Mouse (Mus musculus): ENCODE measurements at regions not wholly inside any gene's neighbourhood (a gene's known extent, or its start where the extent isn't known, plus 50 kb on each side); places are given as distances from the start of the nearest gene placed in this dataset.
"Not testable (repeated sequence)": the region's sequence is repeated elsewhere in the genome, so short reads cannot be mapped to it uniquely, and the experiment has no call there.

DNA sequence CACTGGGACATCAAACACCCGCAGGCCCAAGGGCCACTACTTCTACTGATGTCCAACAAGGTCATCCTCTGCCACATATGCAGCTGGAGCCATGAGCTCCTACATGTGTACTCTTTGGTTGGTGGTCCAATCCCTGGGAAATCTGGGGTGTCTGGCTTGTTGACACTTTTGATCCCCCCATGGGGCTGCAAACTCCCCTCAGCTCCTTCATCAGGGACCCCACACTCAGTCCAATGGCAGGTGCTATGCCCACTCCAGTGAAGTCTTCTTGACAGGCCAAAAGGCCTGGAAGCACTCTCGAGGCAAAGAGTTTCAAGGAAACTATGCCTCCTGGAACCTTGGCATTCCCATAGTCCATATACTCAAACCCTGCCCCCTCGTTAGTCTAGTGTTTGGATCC is 570.8 kb upstream of the Smc2 start:
- no peaks in the 10 kb centered on the region for H3K36me3 ChIP-seq (ENCODE audit: control insufficient read depth, insufficient read depth, low read length)
- 77% methylated on average over 3 of the region's 3 CpGs for WGBS
- H3K4me3 ChIP-seq (ENCODE audit: low read depth, low read length), result no peak overlapping the region
- H3K27ac ChIP-seq (ENCODE audit: insufficient read depth, low read depth, low read length), result no peak overlapping the region
- TF ChIP-seq POLR2A (IDR thresholded peaks at IDR 0.05; ENCODE audit: low read depth, low read length), result no peak
- no peak for TF ChIP-seq CTCF (IDR thresholded peaks at IDR 0.05; ENCODE audit: extremely low read depth, insufficient read length, insufficient replicate concordance, low read depth, low read length)
- H3K27me3 ChIP-seq (ENCODE audit: control insufficient read depth, insufficient read depth, low read length), result no peaks in the 10 kb centered on the region
- no peaks in the 10 kb centered on the region for H3K4me1 ChIP-seq (ENCODE audit: control insufficient read depth, insufficient read depth, insufficient read length, low read length)

DNA sequence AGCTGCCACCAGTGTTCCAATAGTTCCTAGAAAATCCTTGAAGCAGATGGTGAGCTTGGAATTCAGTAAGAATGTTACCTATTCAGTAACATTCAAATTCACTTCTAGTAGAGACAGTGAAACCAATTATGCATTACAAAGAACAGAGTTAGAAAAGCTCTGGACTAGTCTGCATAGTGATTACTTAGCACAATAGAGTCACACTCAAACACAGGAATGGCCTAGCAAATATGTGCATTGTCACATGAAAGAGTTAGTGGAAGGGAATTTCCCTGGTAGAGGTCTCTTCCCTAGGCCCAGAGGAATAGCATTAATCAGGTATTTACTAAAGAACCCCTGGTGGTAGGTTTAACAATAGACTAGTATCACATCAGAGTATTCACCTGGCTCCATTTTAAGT is 570.3 kb upstream of the Smc2 start:
- H3K4me1 ChIP-seq (ENCODE audit: control insufficient read depth, insufficient read depth, insufficient read length, low read length); H3K4me3 ChIP-seq (ENCODE audit: low read depth, low read length); H3K36me3 ChIP-seq (ENCODE audit: control insufficient read depth, insufficient read depth, low read length); H3K27me3 ChIP-seq (ENCODE audit: control insufficient read depth, insufficient read depth, low read length); H3K27ac ChIP-seq (ENCODE audit: insufficient read depth, low read depth, low read length): not testable (repeated sequence)

DNA sequence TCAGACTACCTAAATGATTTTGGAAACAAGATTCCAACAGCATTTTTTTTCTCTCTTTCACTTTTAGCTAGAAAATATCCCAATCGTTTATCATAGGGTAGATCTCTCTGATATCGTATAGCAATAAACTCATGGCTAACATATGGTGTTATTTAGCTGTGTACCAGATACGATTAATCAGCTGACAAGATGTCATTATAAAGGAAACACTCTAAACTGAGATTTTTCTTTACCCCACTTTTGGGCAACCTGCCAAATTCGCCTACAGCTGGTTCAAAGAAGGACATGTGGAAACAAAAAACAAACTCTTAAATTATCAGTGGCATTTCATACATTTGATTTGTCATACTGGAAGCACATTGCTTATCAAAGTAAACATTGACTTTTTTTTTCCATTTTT is 553.6 kb upstream of the Smc2 start:
- TF ChIP-seq CTCF (IDR thresholded peaks at IDR 0.05; ENCODE audit: extremely low read depth, insufficient read length, insufficient replicate concordance, low read depth, low read length) (no peak), POLR2A (IDR thresholded peaks at IDR 0.05; ENCODE audit: low read depth, low read length) (no peak)
- H3K4me1 ChIP-seq (ENCODE audit: control insufficient read depth, insufficient read depth, insufficient read length, low read length), result no peaks in the 10 kb centered on the region
- WGBS, result 49% methylated on average over 4 of the region's 4 CpGs
- no peak overlapping the region for H3K4me3 ChIP-seq (ENCODE audit: low read depth, low read length)
- no peaks in the 10 kb centered on the region for H3K36me3 ChIP-seq (ENCODE audit: control insufficient read depth, insufficient read depth, low read length)
- H3K27ac ChIP-seq (ENCODE audit: insufficient read depth, low read depth, low read length), result no peak overlapping the region
- no peaks in the 10 kb centered on the region for H3K27me3 ChIP-seq (ENCODE audit: control insufficient read depth, insufficient read depth, low read length)

DNA sequence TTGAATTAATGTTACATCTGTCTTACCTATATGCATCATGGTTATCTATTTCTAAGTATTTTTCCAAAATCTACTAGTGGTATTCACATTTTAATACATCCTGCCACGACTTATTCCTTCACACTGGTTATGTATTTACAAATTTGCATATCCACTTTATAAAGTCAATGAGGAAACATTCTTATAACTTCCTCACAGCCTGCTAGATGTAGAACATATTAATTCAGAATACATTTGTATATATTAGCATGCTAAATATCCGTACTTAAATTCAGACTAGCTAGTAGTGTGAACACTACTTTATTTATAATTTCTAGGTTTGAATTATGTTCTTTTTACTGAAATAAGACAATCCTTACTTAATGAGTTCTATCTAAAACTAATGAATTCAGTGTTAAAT is 549.8 kb upstream of the Smc2 start:
- Histone ChIP-seq H3K36me3 (ENCODE audit: control insufficient read depth, insufficient read depth, low read length) (no peaks in the 10 kb centered on the region), H3K4me1 (ENCODE audit: control insufficient read depth, insufficient read depth, insufficient read length, low read length) (no peaks in the 10 kb centered on the region), H3K27ac (ENCODE audit: insufficient read depth, low read depth, low read length) (no peak overlapping the region), H3K4me3 (ENCODE audit: low read depth, low read length) (no peak overlapping the region), H3K27me3 (ENCODE audit: control insufficient read depth, insufficient read depth, low read length) (no peaks in the 10 kb centered on the region)
- TF ChIP-seq CTCF (IDR thresholded peaks at IDR 0.05; ENCODE audit: extremely low read depth, insufficient read length, insufficient replicate concordance, low read depth, low read length) (no peak), POLR2A (IDR thresholded peaks at IDR 0.05; ENCODE audit: low read depth, low read length) (no peak)
- 63% methylated on average over 2 of the region's 2 CpGs for WGBS

DNA sequence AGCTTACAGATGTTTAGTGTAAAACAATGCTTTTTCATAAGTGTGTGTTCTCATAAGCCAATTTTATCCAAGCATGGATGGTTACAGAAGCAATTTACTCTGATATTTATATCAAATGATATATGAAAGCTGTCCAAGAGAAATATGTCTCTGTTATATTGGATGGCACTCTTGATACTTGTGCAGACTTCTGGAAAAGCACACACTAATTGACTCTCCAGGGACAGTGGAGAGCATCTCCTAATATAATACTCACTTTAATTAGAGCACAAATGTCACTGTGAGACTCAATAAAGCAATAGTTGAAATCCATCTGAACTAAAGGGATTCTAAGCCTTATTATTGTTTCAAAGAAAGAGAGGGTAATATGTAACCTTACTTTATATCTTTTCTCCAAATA is 510.8 kb upstream of the Smc2 start:
- Histone ChIP-seq H3K36me3 (ENCODE audit: control insufficient read depth, insufficient read depth, low read length) (no peaks in the 10 kb centered on the region), H3K4me1 (ENCODE audit: control insufficient read depth, insufficient read depth, insufficient read length, low read length) (no peaks in the 10 kb centered on the region), H3K27ac (ENCODE audit: insufficient read depth, low read depth, low read length) (no peak overlapping the region), H3K27me3 (ENCODE audit: control insufficient read depth, insufficient read depth, low read length) (no peaks in the 10 kb centered on the region), H3K4me3 (ENCODE audit: low read depth, low read length) (no peak overlapping the region)
- TF ChIP-seq POLR2A (IDR thresholded peaks at IDR 0.05; ENCODE audit: low read depth, low read length) (no peak), CTCF (IDR thresholded peaks at IDR 0.05; ENCODE audit: extremely low read depth, insufficient read length, insufficient replicate concordance, low read depth, low read length) (no peak)

DNA sequence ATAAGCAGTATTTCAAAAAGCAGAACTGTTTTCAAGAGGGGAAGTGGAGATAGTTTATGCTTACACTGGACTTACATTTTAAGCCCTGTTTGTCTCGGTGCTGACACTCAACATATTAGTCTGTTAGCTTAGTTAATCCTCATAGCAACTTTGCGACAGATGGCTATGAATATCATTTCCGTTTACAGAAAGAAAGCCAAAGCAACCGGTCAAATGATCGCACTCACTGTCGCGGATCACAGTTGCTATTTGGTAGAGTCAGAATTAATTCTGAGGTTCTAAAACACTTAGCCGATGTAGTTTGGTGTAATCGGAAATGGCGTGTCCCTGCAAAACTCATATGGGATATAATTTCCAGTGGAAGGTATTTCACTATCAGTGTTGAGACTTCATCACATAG is 469.3 kb upstream of the Smc2 start:
- no peak overlapping the region for H3K27ac ChIP-seq (ENCODE audit: insufficient read depth, low read depth, low read length)
- TF ChIP-seq POLR2A (IDR thresholded peaks at IDR 0.05; ENCODE audit: low read depth, low read length), result no peak
- 83% methylated on average over 10 of the region's 10 CpGs for WGBS
- H3K36me3 ChIP-seq (ENCODE audit: control insufficient read depth, insufficient read depth, low read length), result no peaks in the 10 kb centered on the region
- H3K4me3 ChIP-seq (ENCODE audit: low read depth, low read length), result no peak overlapping the region
- no peaks in the 10 kb centered on the region for H3K4me1 ChIP-seq (ENCODE audit: control insufficient read depth, insufficient read depth, insufficient read length, low read length)
- no peaks in the 10 kb centered on the region for H3K27me3 ChIP-seq (ENCODE audit: control insufficient read depth, insufficient read depth, low read length)

DNA sequence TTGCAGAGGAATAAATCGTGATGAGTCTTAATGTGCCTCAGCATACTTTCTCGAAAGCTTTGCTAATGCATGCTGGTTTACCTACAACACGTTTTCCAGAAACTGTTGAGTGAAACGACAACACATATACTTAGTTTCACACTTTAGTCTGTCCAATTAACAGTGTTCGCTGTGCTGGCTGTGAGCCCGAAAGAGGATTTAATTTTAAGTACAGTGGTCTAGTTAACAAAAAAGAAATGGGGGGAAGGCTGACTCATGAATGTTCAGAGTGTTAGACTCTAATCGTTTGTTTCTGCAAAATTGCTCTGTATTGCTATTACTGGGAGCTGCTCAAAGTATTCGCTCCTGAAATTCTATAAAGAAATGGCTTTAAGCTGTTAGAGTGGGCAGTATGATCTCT is 460.1 kb upstream of the Smc2 start:
- H3K27ac ChIP-seq (ENCODE audit: insufficient read depth, low read depth, low read length), result no peak overlapping the region
- no peaks in the 10 kb centered on the region for H3K36me3 ChIP-seq (ENCODE audit: control insufficient read depth, insufficient read depth, low read length)
- TF ChIP-seq CTCF (IDR thresholded peaks at IDR 0.05; ENCODE audit: extremely low read depth, insufficient read length, insufficient replicate concordance, low read depth, low read length) (no peak), POLR2A (IDR thresholded peaks at IDR 0.05; ENCODE audit: low read depth, low read length) (no peak)
- no peak overlapping the region for H3K4me3 ChIP-seq (ENCODE audit: low read depth, low read length)
- WGBS, result 87% methylated on average over 8 of the region's 8 CpGs
- no peaks in the 10 kb centered on the region for H3K27me3 ChIP-seq (ENCODE audit: control insufficient read depth, insufficient read depth, low read length)
- no peaks in the 10 kb centered on the region for H3K4me1 ChIP-seq (ENCODE audit: control insufficient read depth, insufficient read depth, insufficient read length, low read length)

DNA sequence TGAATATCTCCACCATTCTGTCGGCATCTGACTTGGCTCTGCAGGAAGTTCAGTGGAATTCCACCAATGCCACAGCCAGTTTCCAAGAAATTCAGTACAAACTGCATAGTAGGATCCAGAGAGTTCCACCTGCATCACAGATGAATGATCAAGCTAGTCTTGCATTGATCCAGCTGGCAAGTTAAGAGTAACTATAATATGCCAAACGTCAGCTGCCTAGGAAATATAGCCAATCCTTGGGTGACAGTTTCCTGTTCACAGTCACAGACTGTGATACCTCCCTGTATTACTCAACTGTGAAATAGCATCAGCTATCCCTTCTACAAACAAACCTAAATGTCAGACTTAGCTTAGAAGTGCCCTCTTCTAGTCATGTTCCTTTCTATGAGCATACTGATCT is 446.6 kb upstream of the Smc2 start:
- no peaks in the 10 kb centered on the region for H3K4me1 ChIP-seq (ENCODE audit: control insufficient read depth, insufficient read depth, insufficient read length, low read length)
- 83% methylated on average over 2 of the region's 2 CpGs for WGBS
- no peak for TF ChIP-seq CTCF (IDR thresholded peaks at IDR 0.05; ENCODE audit: extremely low read depth, insufficient read length, insufficient replicate concordance, low read depth, low read length)
- no peak for TF ChIP-seq POLR2A (IDR thresholded peaks at IDR 0.05; ENCODE audit: low read depth, low read length)
- no peak overlapping the region for H3K4me3 ChIP-seq (ENCODE audit: low read depth, low read length)
- no peaks in the 10 kb centered on the region for H3K27me3 ChIP-seq (ENCODE audit: control insufficient read depth, insufficient read depth, low read length)
- no peak overlapping the region for H3K27ac ChIP-seq (ENCODE audit: insufficient read depth, low read depth, low read length)
- H3K36me3 ChIP-seq (ENCODE audit: control insufficient read depth, insufficient read depth, low read length), result no peaks in the 10 kb centered on the region
